Mouse (Mus musculus) liver, embryonic 13.5 days (tissue): ENCODE results near the gene Nthl1. TPM values are rescaled to one million over a fixed set of nuclear protein-coding genes. Genes with fewer than 3 reads are reported as not detected.
A peak's percentile ranks its signal among the peaks of the same experiment; 100 is the strongest.

Source experiments
- ATAC-seq: fragments of 200-750 bp; cut with Nextera tagmentation; 2 replicates; pipeline ENCODE4 v1.8.0; 2017; ENCODE audit warnings: low read depth, mild to moderate bottlenecking, moderate number of reproducible peaks, moderate library complexity
- DNase-seq: peaks from one replicate; pipeline ENCODE4 v3.0.0; 2022
- H3K27ac ChIP-seq: fragments of 300-500 bp; sonication (generic); 2 replicates; pipeline ENCODE4 v1.5.1; 2015; ENCODE audit warnings: moderate library complexity, mild to moderate bottlenecking, inconsistent platforms
- H3K27me3 ChIP-seq: fragments of 300-500 bp; sonication (generic); 2 replicates; pipeline ENCODE4 v1.6.1; 2015; ENCODE audit warnings: mild to moderate bottlenecking, inconsistent platforms
- H3K36me3 ChIP-seq: fragments of 300-500 bp; sonication (generic); 2 replicates; pipeline ENCODE4 v1.6.1; 2015; ENCODE audit warnings: mild to moderate bottlenecking, inconsistent platforms
- H3K4me1 ChIP-seq: fragments of 300-500 bp; sonication (generic); replicated peaks from 2 replicates; pipeline ENCODE4 v1.6.1; 2015; ENCODE audit warnings: inconsistent platforms
- H3K4me2 ChIP-seq: fragments of 300-500 bp; sonication (generic); 2 replicates; pipeline ENCODE4 v1.6.1; 2015; ENCODE audit warnings: inconsistent platforms, mild to moderate bottlenecking, moderate library complexity
- H3K4me3 ChIP-seq: fragments of 300-500 bp; sonication (generic); replicated peaks from 2 replicates; pipeline ENCODE4 v1.5.1; 2015; ENCODE audit warnings: mild to moderate bottlenecking, inconsistent platforms
- H3K9ac ChIP-seq: fragments of 300-500 bp; sonication (generic); 2 replicates; pipeline ENCODE4 v1.6.1; 2015; ENCODE audit warnings: mild to moderate bottlenecking, inconsistent platforms
- H3K9me3 ChIP-seq: fragments of 300-500 bp; sonication (generic); replicated peaks from 2 replicates; pipeline ENCODE4 v1.6.1; 2016; ENCODE audit warnings: inconsistent platforms
- WGBS: fragments of 180-500 bp; shearing (Covaris S2); methylation state at CpG from one replicate; pipeline ENCODE4 v1.1.7; 2015; ENCODE audit not compliant: insufficient replicate concordance; 5-methylcytosine and 5-hydroxymethylcytosine counted together
- polyA plus RNA-seq: library from polyadenylated mRNA; unstranded; fragments of >200 nt; fragmentation: Nextera tagmentation; extraction: Ambion mirVana; gene quantifications from 2 replicates; pipeline ENCODE4 v1.2.1, GENCODE M21; 2015

The Nthl1 gene
- polyA plus RNA-seq, 1 experiment from 2014 or later, result 9.2 TPM

DNA sequence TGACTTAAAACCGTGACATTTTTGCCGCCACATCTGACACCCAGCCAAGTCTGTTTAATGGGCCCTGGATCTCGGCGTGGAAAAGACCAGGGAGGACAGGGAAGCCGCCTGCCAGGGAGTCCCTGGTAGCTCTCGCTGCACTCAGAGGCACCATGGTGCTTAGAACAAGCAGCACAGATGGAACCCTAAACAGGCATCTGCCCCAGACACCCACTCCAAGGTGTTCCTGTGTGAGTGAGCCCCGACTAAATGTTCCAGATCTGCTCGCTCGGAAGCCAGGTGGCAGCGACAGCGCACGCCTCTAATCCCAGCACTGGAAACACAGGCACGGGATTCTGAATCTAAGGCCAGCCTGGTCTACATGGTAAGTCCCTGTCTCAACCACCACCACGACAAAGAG is 2.4 kb upstream of the Nthl1 start:
- no peak overlapping the region for H3K27ac ChIP-seq
- H3K36me3 ChIP-seq, result peaks cover 48% of the 10 kb centered on the region
- no peak overlapping the region for H3K4me3 ChIP-seq
- no peak for ATAC-seq
- no peaks in the 10 kb centered on the region for H3K9me3 ChIP-seq
- H3K4me2 ChIP-seq, result no peak overlapping the region
- H3K9ac ChIP-seq, result no peak overlapping the region
- DNase-seq, result no peak
- peaks cover 29% of the 10 kb centered on the region for H3K4me1 ChIP-seq
- 82% methylated on average over 14 of the region's 14 CpGs for WGBS
- no peaks in the 10 kb centered on the region for H3K27me3 ChIP-seq

DNA sequence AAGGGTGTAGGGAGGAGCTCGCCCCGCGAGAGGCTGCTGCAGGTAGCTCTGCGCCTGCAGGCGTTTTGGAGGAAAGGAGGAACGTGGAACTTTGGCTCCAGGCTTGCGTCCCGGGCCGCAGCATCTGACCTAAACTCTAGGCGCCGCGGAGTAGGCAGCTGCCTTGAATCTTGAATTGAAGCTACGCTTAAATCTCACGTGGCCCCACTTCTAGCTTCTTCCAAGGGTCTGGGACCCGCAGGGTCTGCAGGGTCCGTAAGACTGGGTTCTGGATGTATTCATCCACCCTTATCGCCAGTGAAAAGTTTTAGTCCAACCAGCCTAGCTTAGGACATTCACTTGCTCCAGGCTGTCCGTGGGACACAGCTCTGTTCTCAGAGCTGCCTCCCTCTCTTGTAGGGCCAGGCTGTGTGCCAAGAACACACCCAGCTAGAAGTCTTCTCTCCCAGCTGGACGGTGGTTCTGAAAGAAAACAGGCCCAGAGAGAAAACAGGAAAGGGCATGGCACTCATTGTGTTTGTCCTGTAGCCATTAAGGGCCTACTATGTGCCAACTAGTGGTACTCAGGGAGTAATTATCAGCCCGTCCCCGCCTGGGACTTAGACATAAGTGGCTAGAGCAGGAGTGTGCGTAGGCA is 451 bp downstream of the Nthl1 start:
- H3K9ac ChIP-seq, result peak overlapping the region; percentile 79

DNA sequence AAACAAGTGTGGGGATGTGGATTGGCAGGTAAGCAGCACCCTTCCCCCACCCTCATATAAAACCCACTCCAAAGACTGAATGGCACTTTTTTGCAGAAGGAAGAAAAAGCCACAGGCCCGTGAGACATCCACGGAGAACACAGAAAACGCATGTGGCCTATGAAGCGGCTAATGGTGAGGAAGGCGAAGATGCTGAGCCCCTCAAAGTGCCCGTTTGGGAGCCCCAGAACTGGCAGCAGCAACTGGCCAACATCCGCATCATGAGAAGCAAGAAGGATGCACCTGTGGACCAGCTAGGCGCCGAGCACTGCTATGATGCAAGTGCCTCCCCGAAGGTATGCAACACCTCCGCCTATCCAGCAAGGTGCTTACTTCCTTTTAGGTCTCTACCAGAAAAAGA is 1.4 kb downstream of the Nthl1 start:
- no peak overlapping the region for H3K9ac ChIP-seq
- no peaks in the 10 kb centered on the region for H3K27me3 ChIP-seq
- no peak overlapping the region for H3K27ac ChIP-seq
- DNase-seq (no peak), ATAC-seq (no peak)
- no peak overlapping the region for H3K4me3 ChIP-seq
- 81% methylated on average over 11 of the region's 11 CpGs for WGBS
- H3K36me3 ChIP-seq, result peaks cover 18% of the 10 kb centered on the region
- peaks cover 36% of the 10 kb centered on the region for H3K4me1 ChIP-seq
- H3K4me2 ChIP-seq, result no peak overlapping the region
- no peaks in the 10 kb centered on the region for H3K9me3 ChIP-seq

More for the DNA sequence above, 451 bp downstream of the Nthl1 start:
- Histone ChIP-seq H3K4me1 (peaks cover 42% of the 10 kb centered on the region), H3K36me3 (peaks cover 25% of the 10 kb centered on the region), H3K27ac (peak overlapping the region; percentile 67), H3K4me2 (peak overlapping the region; percentile 82), H3K27me3 (no peaks in the 10 kb centered on the region), H3K9me3 (no peaks in the 10 kb centered on the region), H3K4me3 (peak overlapping the region; percentile 70)
- DNase-seq (no peak), ATAC-seq (peak; percentile 13; the same call in 1 of the 2 replicates)
- 15% methylated on average over 22 of the region's 22 CpGs for WGBS

DNA sequence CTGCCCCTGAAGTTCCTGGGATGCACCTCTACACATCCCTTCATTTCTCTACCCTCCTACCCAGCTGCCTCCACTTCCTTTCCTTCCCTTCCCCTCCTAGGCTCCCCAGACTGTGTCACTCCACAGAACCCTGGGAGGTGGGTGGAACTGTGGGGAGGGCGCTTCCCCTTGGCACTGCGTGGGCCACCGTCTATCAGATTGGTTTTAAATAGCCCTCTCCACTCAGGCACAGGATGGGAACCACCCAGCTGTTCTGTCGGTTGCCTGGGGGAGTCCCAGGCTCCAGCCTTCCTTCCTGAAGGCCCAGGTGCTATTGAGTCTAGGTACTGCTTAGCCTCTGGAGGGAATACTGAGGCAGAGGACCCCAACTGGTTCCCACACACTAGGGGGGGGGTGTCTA is 2.5 kb downstream of the Nthl1 start:
- H3K27me3 ChIP-seq, result no peaks in the 10 kb centered on the region
- H3K9ac ChIP-seq, result no peak overlapping the region
- WGBS, result 51% methylated on average over 4 of the region's 4 CpGs
- peaks cover 36% of the 10 kb centered on the region for H3K4me1 ChIP-seq
- no peak for ATAC-seq
- H3K4me2 ChIP-seq, result no peak overlapping the region
- no peak overlapping the region for H3K27ac ChIP-seq
- H3K9me3 ChIP-seq, result no peaks in the 10 kb centered on the region
- H3K4me3 ChIP-seq, result no peak overlapping the region
- no peak for DNase-seq
- H3K36me3 ChIP-seq, result peaks cover 7% of the 10 kb centered on the region; the same call in 1 of the 2 replicates

DNA sequence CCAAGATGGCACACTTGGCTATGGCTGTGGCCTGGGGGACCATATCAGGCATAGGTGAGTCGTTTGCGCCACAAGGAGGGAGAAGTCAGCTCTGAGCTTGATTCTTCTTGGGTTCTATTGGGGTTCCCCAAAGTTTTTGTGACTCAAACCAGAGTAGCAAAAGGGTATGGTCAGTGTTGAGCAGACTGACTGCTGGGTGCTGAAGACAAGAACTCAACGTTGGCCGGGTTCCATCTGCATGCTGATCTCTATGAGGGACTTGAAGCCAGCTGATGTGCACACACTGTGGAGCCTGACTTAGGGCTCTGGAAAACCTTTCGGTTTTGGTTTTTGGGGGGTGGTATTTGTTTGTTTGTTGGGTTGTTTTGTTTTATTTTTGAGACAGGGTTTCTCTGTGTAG is 3.2 kb downstream of the Nthl1 start:
- 86% methylated on average over 5 of the region's 5 CpGs for WGBS
- no peak for DNase-seq
- no peak for ATAC-seq
- H3K4me2 ChIP-seq, result no peak overlapping the region
- H3K27ac ChIP-seq, result no peak overlapping the region
- no peaks in the 10 kb centered on the region for H3K9me3 ChIP-seq
- H3K4me3 ChIP-seq, result no peak overlapping the region
- H3K9ac ChIP-seq, result no peak overlapping the region
- H3K36me3 ChIP-seq, result 0 out of 2 replicates have a peak, but pooled peaks cover 4% of the 10 kb centered on the region
- H3K27me3 ChIP-seq, result no peaks in the 10 kb centered on the region
- H3K4me1 ChIP-seq, result peaks cover 36% of the 10 kb centered on the region

DNA sequence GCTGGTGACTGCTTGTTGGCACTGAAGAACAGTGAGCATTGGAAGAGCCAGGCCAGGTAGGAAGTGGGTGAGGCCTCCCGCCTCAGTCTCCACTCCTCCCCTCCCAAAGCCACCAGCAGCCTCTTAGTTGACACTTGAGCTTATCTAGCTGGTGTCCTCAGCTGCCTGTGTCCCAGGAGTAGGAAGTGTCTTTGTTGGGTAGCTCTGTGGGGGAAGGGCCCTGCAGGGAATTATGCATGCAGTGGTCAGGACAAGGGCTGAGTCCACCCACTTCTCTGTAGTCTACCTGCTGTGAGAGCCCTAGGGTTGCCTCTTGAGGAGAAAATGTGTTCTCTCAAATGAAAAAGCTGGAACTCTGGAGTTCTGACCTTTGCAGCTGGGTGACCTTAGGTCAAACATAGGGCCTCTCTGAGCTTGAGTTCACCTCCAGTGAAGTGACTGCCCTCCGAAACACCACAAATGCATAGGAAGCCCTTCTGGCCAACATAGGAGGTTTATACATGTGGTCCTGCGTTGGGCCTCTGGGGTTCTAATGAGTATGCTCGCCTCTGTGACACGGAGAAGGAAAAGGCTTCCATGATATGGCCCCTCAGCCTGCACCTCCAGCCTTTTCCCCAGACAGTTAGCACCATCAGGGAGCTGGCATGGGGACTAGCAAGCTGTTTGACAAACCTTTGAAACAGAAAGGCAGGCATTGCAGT is 4.5 kb downstream of the Nthl1 start:
- Histone ChIP-seq H3K27ac (no peak overlapping the region), H3K9me3 (no peaks in the 10 kb centered on the region), H3K4me3 (no peak overlapping the region), H3K36me3 (0 out of 2 replicates have a peak, but pooled peaks cover 4% of the 10 kb centered on the region), H3K4me2 (no peak overlapping the region), H3K4me1 (peaks cover 30% of the 10 kb centered on the region), H3K9ac (0 out of 2 replicates have a peak overlapping the region, but pooled peaks have one; percentile 27), H3K27me3 (no peaks in the 10 kb centered on the region)
- ATAC-seq (no peak), DNase-seq (no peak)
- WGBS, result 48% methylated on average over 5 of the region's 5 CpGs

DNA sequence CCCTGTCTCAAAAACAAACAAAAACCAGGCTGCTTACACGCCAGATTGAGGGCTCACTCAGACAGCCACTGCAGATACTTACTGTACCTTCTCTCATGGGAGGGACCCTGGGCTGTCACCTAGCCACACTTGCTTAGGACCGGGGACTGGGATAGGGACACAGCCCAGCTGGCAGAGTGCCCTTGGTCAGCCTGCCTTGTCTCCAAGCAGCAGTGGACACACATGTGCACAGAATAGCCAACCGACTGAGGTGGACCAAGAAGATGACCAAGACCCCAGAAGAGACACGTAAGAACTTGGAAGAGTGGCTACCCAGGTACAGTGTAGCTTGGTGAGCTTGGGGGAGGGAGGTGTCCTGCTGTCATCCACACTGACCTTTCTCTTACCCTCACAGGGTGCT is 5.7 kb downstream of the Nthl1 start:
- Histone ChIP-seq H3K36me3 (0 out of 2 replicates have a peak, but pooled peaks cover 4% of the 10 kb centered on the region), H3K27ac (no peak overlapping the region), H3K27me3 (no peaks in the 10 kb centered on the region), H3K4me1 (peaks cover 21% of the 10 kb centered on the region), H3K9me3 (no peaks in the 10 kb centered on the region), H3K4me3 (no peak overlapping the region), H3K4me2 (no peak overlapping the region), H3K9ac (no peak overlapping the region)
- WGBS, result 80% methylated on average over 4 of the region's 4 CpGs
- DNase-seq, result no peak
- no peak for ATAC-seq

DNA sequence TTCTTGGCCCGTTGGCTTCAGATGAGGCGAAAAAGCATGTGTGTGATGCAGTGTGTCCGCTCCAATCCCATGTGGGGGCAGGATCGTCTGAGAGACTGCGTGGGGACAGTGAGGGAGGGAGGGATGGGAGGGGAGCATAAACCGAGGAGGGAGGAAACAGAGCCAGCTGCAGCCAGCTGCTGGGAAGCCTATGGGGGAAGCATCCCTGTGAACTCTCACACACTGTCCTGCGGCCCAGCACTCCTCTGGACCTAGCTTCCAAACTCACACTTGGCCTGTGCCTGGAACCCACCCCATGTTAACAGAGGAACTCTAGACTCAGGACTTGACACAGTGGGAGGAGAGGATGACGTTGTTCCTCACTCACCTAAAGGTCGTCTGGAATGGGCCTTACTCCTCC is 6.4 kb downstream of the Nthl1 start:
- H3K4me1 ChIP-seq, result peaks cover 16% of the 10 kb centered on the region
- H3K27ac ChIP-seq, result no peak overlapping the region
- no peak overlapping the region for H3K4me3 ChIP-seq
- no peaks in the 10 kb centered on the region for H3K27me3 ChIP-seq
- H3K36me3 ChIP-seq, result 0 out of 2 replicates have a peak, but pooled peaks cover 4% of the 10 kb centered on the region
- H3K9me3 ChIP-seq, result no peaks in the 10 kb centered on the region
- no peak overlapping the region for H3K9ac ChIP-seq
- no peak for DNase-seq
- no peak overlapping the region for H3K4me2 ChIP-seq
- no peak for ATAC-seq
- 68% methylated on average over 9 of the region's 9 CpGs for WGBS

DNA sequence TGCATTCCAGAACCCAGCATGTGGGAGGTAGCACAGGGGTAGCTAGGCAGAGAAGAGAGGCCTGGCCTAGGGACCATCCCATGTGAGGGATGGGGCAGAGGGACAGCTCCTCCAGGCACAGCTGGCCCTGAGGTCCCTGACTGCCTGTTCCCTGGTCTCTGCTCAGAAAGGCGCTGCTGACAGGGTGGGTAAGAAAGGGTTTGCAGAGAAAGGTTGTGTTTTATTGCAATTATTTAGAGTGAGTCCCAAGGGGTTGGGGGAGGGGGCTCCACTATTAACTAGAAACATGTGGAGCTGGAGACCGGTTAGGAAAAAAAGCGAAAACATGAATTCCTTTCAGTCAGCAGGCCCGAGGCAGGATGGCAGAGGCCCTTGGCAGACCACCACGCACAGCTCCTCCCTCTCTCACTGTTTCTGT is 7.1 kb downstream of the Nthl1 start:
- H3K4me3 ChIP-seq, result no peak overlapping the region
- ATAC-seq (no peak), DNase-seq (no peak)
- no peaks in the 10 kb centered on the region for H3K9me3 ChIP-seq
- H3K27me3 ChIP-seq, result no peaks in the 10 kb centered on the region
- 79% methylated on average over 5 of the region's 5 CpGs for WGBS
- H3K4me1 ChIP-seq, result peaks cover 22% of the 10 kb centered on the region
- 0 out of 2 replicates have a peak, but pooled peaks cover 4% of the 10 kb centered on the region for H3K36me3 ChIP-seq
- H3K27ac ChIP-seq, result no peak overlapping the region; the same call in 1 of the 2 replicates
- no peak overlapping the region for H3K4me2 ChIP-seq
- H3K9ac ChIP-seq, result no peak overlapping the region

DNA sequence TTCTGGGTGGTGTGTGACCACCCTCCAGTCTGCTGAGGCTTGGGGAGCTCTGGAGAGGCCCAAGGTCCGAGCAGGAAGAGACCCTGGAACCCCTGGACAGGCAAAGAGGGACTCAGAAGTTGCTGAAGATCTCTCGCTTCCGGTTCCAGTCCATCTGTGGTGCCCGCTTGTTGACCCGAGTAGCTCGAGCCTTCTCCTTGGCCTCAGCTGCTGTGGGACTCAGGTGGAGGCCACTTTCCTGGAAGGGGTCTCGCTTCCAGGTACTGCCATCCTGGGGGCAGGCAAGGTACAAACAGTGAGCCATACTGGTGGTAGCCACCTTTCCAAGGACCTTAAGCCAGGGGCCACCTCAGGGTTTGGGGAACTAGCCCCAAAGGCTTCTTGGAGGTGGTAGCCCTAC is 7.6 kb downstream of the Nthl1 start:
- H3K4me2 ChIP-seq, result no peak overlapping the region
- H3K4me1 ChIP-seq, result peaks cover 28% of the 10 kb centered on the region
- ATAC-seq (no peak), DNase-seq (no peak)
- no peaks in the 10 kb centered on the region for H3K9me3 ChIP-seq
- no peak overlapping the region for H3K27ac ChIP-seq
- no peak overlapping the region for H3K9ac ChIP-seq
- H3K27me3 ChIP-seq, result no peaks in the 10 kb centered on the region
- no peak overlapping the region for H3K4me3 ChIP-seq
- 76% methylated on average over 7 of the region's 7 CpGs for WGBS
- 0 out of 2 replicates have a peak, but pooled peaks cover 4% of the 10 kb centered on the region for H3K36me3 ChIP-seq

DNA sequence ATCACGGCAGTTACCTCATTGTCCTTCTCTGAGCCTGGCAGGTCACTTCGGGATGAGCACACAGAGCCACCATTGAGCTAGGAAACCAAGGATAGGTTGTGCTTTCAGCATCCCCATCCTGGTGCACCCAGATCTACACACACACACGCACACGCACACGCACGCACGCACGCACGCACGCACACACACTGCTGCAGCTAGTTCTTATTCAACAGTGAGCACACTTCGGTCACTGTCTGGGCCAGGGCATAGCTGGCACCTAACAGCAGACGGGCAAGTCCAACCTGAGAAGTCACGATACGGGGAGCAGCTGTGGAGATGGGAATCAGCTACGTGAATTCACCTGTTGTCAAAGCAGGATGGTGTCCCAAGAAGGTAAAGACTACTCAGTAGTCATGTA is 8.1 kb downstream of the Nthl1 start:
- DNase-seq (no peak), ATAC-seq (no peak)
- H3K27me3 ChIP-seq, result no peaks in the 10 kb centered on the region
- H3K9ac ChIP-seq, result no peak overlapping the region
- 88% methylated on average over 15 of the region's 15 CpGs for WGBS
- H3K4me2 ChIP-seq, result no peak overlapping the region
- no peak overlapping the region for H3K4me3 ChIP-seq
- H3K27ac ChIP-seq, result no peak overlapping the region
- peaks cover 32% of the 10 kb centered on the region for H3K4me1 ChIP-seq
- 0 out of 2 replicates have a peak, but pooled peaks cover 4% of the 10 kb centered on the region for H3K36me3 ChIP-seq
- H3K9me3 ChIP-seq, result no peaks in the 10 kb centered on the region
